Mouse (Mus musculus) brain, embryonic 14.5 days (tissue): ENCODE results near the gene Kcnk10. TPM values are rescaled to one million over a fixed set of nuclear protein-coding genes. Genes with fewer than 3 reads are reported as not detected.
A peak's percentile ranks its signal among the peaks of the same experiment; 100 is the strongest.

Experiments
- DNase-seq: peaks from one replicate; pipeline ENCODE4 v3.0.0-alpha.2; 2011; ENCODE audit warnings: low read depth
- CTCF ChIP-seq: fragments of 200-500 bp; IDR thresholded peaks from 2 replicates; pipeline ENCODE4 v1.5.1; 2012; ENCODE audit warnings: inconsistent platforms, mild to moderate bottlenecking, moderate library complexity, borderline replicate concordance; ENCODE audit not compliant: insufficient read depth, insufficient read length; ENCODE audit errors: extremely low read depth
- POLR2A ChIP-seq: fragments of 200-500 bp; IDR thresholded peaks from 2 replicates; pipeline ENCODE4 v1.6.1; 2012; ENCODE audit warnings: mild to moderate bottlenecking, inconsistent platforms, borderline replicate concordance; ENCODE audit not compliant: poor library complexity, insufficient read depth, insufficient read length, severe bottlenecking; ENCODE audit errors: extremely low read depth
- polyA plus RNA-seq: library from polyadenylated mRNA; depleted of rRNA; stranded (reverse); fragments of >200 nt; gene quantifications from 2 replicates; pipeline ENCODE4 v1.2.3, GENCODE M21; 2012

The Kcnk10 gene
- polyA plus RNA-seq, 1 experiment = 20.9 TPM

DNA sequence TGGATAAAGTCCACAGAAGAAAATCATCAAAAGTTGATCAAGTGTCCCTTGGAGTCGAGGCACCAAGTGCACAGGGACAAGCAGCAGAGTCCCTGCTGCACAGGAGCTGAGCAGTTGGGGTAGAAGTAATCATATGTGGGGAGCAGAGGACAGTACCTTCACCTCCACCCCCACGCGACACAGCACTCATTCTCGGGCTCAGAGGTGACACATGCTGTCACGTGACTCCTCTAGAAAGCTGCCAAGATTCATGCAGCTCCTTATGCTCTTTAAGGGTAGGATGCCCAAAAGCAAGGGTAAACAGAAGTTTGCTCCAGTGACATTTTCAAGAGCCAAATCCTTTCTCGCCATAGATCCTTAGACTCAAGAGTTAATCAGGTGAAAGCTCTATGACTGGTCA, 42.1 kb downstream of the Kcnk10 start:
- peak; percentile 47 for DNase-seq
- TF ChIP-seq POLR2A (no peak), CTCF (no peak)

DNA sequence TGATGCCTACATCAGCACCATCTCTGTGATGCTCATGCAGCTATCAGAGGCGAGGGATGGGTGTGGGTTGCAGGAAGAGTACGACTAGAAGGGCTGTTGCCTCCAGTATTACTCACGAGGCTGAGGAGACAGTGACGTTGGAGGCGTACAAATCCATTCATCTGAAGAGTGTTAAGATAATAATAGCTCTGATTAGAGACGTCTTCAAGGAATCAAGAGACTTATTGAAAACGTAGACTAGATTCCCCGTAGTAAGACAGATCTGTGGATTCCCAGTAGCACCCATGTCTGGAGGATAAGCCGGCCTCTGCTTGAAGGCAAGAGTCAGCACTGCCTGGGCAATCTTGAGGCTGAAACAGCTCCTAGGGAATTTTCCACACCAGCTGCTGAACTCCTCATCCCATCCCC, 42.6 kb downstream of the Kcnk10 start:
- no peak for DNase-seq
- TF ChIP-seq CTCF = no peak
- no peak for TF ChIP-seq POLR2A

DNA sequence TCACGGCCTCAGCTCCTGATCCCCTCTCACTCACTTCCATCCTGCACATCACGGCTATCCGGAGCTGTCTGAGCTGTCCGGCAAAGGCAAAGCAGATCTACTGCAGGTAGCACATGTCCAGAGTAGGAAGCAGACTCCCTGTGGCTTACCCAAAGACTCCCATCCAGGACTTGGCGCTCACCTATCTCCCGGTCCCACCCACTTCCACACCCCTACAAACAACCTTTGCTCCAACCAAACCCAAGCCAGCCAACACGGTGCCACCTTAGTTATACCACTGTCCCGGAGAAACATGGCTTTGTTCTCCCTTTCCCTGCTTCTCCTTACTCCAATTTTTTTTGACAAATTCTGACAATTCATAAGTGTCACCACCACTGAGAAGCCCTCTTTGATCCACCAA, 49.5 kb downstream of the Kcnk10 start:
- TF ChIP-seq CTCF (no peak), POLR2A (no peak)
- no peak for DNase-seq

DNA sequence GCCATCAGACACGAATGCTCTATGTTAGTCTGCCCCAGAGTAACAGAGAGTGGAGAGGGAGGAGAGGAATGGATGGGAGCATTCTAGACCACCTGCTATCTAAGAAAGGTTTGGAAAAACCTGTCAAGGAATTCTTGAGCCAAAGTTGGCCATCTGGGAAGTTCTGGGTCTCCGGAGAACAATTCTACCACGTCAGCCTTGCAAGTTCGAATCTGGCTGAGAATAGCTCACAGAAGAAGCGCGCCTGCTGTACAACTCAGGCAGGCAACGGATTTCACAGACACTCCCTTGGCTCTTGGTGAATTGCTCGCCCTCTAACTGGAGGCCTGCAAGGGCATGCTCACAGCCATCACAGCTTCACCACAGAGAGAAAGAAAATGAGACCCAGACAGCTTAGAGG, 52.7 kb downstream of the Kcnk10 start:
- TF ChIP-seq POLR2A (no peak), CTCF (no peak)
- DNase-seq = no peak

DNA sequence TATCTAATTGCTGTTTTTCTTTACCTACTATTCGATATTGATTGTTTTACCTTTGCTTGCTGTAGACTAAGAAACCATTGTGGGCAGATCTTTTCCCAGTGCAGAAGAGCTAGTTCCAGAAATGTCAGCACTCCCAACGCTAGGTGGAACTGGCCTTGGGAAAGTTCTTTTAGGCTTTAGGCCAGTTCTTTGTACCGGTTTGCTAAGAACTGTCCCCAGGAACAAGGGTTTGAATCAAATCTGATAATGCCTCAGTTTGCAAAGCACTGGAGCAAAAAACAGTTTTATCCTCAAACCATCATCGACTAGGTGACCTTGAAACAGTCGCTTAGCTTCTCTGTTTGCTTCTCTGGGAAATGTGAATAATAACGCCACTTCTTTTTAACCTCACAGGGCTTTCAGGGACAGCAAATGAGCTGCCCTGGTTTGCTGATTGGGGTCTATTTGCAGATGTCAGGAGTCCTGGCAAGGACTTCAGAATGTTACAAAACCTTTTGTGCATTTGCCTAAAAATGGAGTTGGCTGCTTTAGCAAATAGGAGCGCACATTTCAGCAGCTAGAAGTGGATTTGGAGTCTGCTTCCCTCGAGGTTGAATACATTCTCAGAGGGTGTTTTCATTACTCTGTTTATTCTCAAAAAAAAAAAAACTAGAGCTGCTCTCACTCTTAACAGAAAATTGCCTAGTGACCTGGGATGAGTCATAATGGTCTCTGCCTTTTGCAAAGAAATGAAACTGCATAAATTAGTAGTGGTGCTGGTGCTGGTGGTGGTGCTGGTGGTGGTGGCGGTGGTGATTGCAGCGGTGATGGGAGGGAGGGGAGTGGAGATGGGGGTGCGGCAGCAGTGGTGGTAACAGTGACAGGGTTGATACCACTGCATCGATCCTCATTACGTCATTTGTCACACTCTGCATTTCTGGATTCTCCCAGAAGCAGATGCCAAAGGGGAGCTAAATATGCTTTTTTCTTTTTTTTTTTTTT, 53.5 kb downstream of the Kcnk10 start:
- peak; percentile 87 for DNase-seq

DNA sequence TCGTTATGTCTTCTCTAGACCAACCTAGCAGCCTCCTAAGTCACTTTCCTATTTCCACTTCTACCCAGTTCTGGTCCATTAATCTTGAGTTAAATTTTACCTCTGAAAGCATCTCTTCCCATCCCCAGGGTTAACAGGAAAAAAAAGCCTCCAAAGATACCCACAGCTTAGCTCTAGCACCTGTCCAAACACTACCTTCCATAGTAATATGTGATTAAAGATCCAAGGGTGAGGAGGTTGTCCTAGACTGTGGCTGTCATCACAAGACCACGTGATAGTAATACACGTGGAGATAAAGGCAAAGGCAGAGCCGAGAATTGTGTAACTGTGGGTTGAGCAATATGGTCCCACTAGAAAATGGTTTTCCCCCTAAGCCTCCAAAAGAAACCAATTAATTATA, 56.8 kb downstream of the Kcnk10 start:
- no peak for TF ChIP-seq CTCF
- TF ChIP-seq POLR2A = no peak

More for the DNA sequence above, 53.5 kb downstream of the Kcnk10 start:
- TF ChIP-seq CTCF = no peak
- TF ChIP-seq POLR2A = no peak

DNA sequence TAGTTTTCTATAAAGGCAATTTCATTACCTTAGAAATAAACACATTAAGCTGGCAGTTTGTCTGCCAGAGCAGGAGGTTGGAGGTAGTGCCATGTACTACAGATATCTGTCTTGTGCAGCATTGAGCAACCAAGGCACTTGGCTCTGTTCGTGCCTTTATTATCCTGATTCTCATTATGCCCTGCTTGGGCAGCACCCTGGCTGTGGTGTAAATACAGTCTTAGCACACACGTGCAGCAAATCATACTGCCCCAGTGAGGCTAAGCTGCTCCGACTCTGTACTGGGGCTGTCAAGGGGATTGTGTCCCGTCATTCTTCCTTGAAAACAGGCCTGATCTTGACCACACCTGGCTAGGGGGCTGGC, 57.6 kb downstream of the Kcnk10 start:
- TF ChIP-seq CTCF (no peak), POLR2A (no peak)
- DNase-seq = no peak

More for the DNA sequence above, 56.8 kb downstream of the Kcnk10 start:
- DNase-seq = no peak

DNA sequence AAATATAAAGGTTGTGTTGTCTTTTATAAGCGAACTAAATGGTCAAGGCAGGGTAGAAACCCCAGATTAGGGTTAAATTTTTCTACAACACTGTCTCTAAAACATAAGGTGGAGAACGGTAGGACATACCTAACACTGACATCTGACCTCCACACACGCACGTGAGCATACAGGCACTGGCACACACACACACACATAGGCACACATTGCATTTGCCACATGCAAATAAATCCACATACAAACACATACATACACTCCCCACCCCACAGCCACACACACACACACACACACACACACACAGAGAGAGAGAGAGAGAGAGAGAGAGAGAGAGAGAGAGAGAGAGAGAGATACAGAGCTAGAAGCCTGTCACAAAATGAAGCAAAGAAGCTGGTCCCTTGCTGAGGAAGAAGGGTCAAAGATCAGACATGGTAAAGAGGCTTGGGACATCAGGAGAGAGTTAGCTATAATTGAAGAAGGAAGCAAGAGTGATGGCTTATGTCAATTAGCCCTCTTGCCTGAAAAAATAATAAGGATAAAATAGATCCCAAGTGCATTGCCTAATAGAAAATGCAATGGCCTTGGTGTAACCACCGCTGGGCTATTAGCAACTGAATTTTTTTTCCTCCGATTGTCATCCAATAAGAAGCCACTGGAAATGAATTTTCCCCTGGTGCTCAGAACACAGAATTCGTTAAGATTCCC, 58.1 kb downstream of the Kcnk10 start:
- DNase-seq = peak; percentile 58
- no peak for TF ChIP-seq POLR2A
- no peak for TF ChIP-seq CTCF

DNA sequence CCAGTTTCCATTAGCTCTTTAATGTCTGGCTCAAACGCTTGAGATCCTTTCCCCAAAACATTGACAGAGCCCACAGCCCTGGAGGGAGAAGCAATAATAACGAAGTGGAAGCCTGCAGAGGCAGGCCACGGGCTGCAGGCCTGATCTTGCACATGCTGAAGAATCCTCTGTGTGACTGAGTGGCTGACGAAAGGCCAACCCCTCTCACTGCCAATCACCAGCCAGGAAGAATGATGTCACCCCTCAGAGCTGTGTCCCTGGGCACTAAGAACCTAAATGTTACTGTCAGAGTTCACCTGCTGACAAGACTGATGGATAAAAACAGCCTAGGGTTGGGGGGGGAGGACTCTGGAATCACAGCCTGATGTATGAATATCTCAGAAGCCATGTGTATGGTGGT, 72.5 kb downstream of the Kcnk10 start:
- DNase-seq = peak; percentile 55
- TF ChIP-seq CTCF = no peak
- no peak for TF ChIP-seq POLR2A

DNA sequence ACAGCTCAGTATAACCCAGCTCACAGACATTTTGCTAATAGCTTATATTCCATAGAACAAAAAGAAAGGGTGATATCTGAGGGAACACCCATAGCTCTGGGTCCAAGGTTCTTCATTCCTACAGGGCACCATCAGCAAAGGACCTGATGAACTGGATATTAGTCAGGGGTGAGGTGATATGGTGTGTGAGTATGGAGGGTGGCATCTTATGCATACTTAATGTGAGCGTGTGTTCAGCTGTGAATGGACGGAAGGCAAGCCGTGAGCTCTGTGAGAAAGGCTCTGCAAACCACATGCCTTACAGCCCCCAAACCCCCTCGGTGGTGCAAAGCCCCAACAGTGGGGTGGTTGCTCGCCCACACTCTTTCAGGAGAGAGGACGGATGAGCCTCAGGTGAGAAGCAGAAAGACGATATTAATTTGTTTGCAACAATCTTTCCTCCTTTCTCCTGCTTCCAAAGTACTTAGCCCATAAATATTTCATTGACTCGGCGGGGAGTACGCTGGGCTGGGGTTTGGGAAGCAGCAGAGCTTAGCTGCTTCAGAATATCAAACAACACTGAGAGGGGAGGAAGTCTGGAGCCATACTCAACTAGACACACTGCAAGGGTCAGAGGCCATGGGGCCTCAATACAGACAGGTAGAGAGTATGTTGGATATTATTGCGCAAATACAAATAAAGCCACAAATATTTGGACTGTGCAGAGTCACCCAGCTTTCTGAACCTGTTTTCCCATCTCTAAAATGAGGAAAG, 76.4 kb downstream of the Kcnk10 start:
- DNase-seq = peak; percentile 40
- TF ChIP-seq CTCF = no peak
- no peak for TF ChIP-seq POLR2A

DNA sequence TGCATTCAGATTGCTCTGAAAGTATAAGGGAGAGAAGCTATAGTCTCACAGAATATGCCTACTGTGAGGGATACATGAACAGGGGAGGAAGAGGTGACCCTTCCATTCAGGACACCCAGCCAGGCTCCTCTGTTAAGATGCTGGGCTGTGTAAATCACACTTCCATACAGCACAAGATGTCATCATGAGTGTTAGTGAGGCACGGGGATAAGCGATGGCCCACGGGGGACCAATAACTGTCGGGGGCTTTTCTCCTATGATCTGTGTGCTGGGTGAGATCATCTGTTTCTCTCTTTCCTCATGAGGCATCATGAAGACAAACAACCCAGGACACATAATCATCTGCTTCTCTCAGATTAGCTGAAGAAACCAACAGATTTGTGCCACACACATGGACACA, 77.1 kb downstream of the Kcnk10 start:
- DNase-seq = no peak
- TF ChIP-seq CTCF (no peak), POLR2A (no peak)
